Mouse (Mus musculus) frontal cortex, adult 2 months (tissue): Measurements from ENCODE around the gene Hsd11b1. TPM values are rescaled to one million over a fixed set of nuclear protein-coding genes. Genes with fewer than 3 reads are reported as not detected.

Experiments used
- DNase-seq, 2 experiments: peaks; one replicate each; pipeline ENCODE4 v3.0.0; 2022; ENCODE audit warnings: low spot score in 1 of 2; ENCODE audit errors: extremely low spot score in 1 of 2
- polyA plus RNA-seq: library from polyadenylated mRNA; depleted of rRNA; stranded (reverse); fragments of >200 nt; gene quantifications from 2 replicates; pipeline ENCODE4 v1.2.3, GENCODE M21; 2012

Gene Hsd11b1
- polyA plus RNA-seq, 1 experiment: 21.0 TPM

DNA sequence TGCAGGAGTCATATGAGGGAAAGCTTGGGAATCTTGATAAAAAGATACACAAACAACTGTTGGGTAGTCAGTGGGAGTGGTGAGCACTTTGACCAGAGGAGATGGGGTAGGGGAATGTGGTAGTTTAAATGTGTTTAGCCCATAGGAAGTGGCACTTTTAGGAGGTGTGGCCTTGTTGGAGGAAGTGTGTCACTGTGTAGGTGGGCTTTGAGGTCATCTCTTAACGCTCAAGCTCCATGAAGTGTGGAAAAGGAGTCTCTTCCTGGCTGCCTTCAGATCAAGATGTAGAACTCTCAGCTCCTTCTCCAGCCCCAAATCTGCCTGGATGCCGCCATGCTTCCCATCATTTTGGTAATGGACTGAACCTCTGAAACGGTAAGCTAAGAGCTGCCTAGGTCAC lies 56.4 kb downstream of the Hsd11b1 start, which contains the start of gene Lamb3:
Lamb3 (plus strand) TSS at position 197 of the 400 bp plus-strand sequence.
- DNase-seq: no peak

- DNase-seq: no peak
These were observed 58.4 kb downstream of the Hsd11b1 start for GRCm38 (mm10) chr1:193205431-193205830.

DNA sequence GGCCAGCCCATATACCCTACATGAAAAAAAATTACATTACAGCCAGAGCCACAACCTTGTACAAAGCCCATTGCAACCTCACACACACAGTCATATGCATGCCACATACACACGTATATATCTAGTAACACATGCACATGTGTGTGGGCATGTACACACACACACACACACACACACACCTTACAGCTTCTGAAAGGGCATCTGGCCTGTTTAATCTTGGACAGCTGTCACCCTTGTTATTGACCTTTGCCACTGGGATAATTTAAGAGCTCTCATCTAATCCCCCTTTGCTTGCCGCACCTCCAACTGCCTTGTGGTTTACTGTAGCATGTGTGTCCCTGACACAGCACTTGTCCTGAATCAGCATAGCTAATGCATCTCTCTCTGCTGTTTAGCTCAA lies 60.1 kb downstream of the Hsd11b1 start:
- no peak for DNase-seq

DNA sequence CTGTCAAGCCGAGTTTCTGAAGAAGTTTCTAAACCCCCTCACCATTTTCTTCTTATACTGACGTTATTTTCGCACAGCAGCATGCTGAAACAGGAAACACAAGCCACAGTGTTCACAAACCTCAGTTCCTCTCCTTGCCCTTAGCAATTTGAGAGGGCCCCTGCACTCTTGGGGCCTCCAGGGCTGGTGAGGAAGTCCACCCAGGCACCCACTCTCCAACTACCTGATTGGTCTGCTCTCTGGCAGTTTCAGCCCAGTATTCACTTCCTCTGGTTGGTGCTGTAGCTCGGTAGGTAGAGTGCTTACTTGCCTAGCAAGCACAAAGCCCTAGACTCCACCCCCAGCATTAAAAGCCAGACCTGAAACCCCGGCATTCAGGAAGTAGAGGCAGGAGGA lies 62.5 kb downstream of the Hsd11b1 start, which contains the start of gene Traf3ip3:
Traf3ip3 (minus strand) TSS at position 321 of the 396 bp plus-strand sequence.
- no peak for DNase-seq

DNA sequence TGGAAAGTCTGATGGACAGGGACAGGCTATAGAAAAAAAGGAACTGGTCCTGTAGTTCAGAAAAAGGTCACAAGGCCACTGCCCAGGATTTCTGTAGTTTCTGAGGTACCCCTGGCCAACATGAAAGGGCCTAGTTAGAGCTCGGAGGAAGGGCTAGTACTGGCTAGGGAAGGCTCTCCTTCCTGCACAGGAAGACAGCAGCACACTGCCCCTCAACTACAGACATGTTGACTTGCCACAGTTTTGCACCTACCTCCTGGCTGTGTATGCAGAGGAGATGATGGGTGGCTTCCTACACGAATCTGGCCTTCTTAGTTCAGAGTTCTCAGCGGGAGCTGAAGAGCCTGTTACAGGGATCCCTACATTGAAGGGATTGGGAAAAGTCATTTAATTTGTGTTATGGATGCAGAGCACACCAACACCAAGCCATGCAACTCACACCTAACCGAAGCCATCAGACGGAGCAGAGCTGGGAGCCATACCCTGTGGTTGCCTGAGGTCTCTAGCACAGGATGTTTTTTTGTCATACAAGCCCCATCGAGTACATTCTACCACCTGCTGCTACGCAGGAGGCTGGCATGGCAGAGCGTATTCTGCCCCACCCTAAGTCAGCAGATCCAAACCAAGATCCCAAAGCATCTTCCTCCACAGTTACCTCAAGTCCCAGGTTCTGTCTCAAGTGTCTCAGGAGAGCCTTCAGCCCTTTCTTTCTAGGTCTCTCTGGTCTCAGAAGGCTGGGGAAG lies 63.1 kb downstream of the Hsd11b1 start:
- DNase-seq: no peak

DNA sequence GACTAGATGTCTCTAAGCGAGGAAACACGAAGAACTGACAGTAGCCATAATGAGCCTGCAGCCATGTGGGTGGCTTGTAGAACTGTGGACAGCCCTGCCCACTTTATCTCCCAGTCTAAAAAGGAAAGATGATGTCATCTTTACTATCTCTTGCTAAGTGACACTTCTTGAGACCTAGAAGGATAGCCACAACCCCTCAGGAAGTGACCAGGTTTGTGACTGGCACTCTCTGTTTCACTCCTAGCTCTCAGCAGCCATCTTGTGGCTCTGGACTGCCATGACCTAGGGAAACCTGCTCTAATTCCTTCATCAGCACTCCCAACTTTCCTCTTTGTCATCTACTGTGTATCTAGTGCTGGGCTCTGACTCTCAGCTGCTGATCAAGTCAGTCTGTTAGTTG lies 65.6 kb downstream of the Hsd11b1 start:
- DNase-seq: no peak

DNA sequence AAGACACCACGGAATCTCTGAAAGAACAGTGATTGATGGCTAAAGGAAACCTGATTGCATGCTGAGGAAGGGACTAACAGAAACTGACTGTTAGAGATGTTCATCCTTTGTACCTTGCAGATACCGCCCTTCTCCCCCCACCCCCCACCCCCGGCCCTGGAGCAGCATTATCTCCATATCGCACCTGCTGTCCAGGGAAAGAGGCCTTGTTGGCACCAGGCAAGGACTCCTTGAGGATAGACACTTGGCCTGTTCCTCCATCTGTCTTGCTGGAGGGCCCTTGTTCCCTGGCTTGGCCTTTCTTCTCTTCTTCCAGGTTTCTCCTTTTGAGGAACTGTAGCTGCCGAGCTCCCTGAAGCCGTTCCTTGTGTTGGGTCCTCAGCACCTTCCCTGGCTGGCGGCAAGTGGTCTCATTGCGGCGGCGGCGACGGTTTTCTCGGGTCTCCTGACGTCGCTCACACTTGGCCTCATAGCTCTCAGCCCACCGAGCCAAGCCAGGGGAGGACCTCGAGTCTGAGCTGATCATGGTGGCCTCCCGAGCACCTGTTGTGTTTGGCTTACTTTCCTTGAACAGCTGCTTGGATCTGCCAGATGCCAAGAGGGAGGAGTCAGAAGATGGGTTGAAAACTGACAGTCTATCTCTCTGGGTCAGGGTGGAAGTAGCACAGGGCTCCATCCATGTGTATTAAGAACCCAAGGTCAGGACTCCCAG lies 66.2 kb downstream of the Hsd11b1 start:
- no peak for DNase-seq

GRCm38 (mm10) chr1:193195169-193195810 lies 68.6 kb downstream of the Hsd11b1 start:
- no peak for DNase-seq

DNA sequence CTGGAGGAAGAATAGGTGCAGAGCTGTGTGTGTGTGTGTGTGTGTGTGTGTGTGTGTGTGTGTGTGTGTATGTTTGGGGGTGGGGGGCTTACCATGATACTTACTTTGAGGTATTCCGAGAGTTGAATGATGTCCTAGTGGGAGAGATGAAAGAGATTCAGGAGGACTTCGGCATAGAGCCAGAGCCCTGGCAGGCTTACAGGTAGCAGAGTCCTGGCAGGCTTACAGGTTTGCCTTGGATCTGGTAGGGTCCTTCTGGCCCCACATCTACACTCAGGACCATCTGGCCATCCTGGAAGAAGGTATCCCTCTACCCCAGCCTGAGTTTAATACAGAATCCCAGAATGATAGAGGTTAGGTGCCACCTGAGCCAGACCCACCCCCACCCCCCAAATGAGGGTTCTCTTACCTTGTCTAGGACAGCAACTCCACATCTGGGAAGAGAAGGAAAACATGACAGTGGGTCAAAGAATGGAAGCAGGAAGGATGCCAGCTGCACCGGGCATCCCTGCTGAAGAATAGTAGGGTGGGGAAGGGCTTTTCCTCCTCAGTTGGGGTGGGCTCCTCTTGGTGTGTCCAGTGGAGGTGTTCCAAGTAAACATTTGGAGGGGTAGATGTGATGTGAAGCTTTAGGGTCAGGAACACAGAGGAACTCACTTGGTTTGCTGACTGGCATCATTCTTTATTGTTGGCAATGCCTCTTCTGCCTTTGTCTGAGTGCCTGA lies 69.3 kb downstream of the Hsd11b1 start:
- DNase-seq: no peak

- no peak for DNase-seq
These were observed 72.1 kb downstream of the Hsd11b1 start for GRCm38 (mm10) chr1:193191675-193192283.

DNA sequence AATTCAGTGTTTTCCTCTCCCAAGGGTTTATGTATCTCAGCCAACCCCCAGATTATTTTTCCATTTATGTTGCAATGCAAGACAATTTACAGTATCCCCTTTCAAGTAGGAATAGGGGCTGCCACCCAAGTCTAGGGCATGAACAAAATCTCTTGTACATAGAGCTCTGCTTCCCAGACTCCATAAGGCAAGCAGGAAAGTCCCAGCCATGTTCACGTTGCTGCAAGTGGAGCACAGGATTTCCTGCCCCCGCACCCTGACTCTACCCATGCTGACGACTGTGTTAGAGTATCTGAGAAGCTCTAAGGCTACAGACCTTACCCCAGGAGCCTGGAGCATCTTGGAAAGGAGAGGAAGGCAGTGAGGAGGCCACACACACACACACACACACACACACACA lies 74.1 kb downstream of the Hsd11b1 start:
- DNase-seq: no peak

GRCm38 (mm10) chr1:193189151-193189621 lies 74.7 kb downstream of the Hsd11b1 start:
- DNase-seq: peak in 1 of 2 experiments; percentile 15

DNA sequence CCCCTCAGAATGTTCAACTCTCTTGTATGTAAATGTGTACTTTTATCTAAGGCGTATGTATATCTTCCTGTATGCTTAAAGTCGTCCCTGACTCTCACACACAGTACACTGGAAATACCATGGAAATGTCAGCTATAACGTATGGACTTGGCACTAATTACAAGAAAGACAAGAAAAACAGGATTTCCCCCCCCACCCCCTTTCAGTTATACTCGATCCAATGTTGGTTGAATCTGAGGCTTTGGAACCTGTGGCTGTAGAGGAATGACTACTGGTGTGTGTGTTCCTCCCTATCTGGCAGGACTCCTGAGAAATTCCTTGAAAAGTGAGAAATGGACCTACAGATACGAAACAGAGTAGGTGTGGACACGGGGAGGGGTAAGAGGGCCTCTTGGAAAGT lies 75.6 kb downstream of the Hsd11b1 start:
- no peak for DNase-seq

- no peak for DNase-seq
These were observed 82.8 kb downstream of the Hsd11b1 start for GRCm38 (mm10) chr1:193181104-193181503.

DNA sequence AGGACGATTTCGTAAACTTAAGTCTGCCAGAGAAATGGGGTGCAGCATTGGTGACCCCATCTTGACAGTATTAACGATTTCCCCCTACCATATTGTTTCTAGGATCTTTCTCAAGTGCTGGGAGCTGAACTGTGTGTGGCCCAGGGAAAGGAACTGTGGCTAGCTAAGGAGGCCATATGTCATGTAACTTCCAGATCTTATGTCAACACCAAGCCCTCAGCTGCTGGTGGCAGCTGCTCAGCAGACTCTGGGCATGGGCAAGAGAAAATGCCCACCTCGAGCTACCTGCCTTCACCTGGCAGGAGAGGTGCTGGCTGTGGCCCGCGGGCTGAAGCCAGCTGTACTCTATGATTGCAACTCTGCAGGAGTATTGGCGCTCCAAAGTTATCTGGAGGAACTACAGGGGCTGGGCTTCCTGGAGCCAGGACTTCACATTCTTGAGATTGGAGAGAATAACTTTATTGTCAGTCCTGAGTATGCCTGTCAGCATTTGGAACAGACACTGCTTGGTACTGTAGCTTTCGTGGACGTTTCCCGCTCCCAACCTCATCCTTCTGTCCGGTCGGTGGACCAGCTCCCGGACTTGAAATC lies 89.6 kb downstream of the Hsd11b1 start:
- no peak for DNase-seq

GRCm38 (mm10) chr1:193173810-193174129 lies 90.1 kb downstream of the Hsd11b1 start:
- DNase-seq: no peak

- DNase-seq: peak; percentile 96 to 98
These were observed 90.7 kb downstream of the Hsd11b1 start for GRCm38 (mm10) chr1:193172991-193173809.
